Mouse (Mus musculus): ENCODE results near the gene Ppard. TPM values are rescaled to one million over a fixed set of nuclear protein-coding genes. Genes with fewer than 3 reads are reported as not detected.

The Ppard gene
- total RNA-seq, 2 experiments from 2014 or later: 70.6 to 70.7 TPM

DNA sequence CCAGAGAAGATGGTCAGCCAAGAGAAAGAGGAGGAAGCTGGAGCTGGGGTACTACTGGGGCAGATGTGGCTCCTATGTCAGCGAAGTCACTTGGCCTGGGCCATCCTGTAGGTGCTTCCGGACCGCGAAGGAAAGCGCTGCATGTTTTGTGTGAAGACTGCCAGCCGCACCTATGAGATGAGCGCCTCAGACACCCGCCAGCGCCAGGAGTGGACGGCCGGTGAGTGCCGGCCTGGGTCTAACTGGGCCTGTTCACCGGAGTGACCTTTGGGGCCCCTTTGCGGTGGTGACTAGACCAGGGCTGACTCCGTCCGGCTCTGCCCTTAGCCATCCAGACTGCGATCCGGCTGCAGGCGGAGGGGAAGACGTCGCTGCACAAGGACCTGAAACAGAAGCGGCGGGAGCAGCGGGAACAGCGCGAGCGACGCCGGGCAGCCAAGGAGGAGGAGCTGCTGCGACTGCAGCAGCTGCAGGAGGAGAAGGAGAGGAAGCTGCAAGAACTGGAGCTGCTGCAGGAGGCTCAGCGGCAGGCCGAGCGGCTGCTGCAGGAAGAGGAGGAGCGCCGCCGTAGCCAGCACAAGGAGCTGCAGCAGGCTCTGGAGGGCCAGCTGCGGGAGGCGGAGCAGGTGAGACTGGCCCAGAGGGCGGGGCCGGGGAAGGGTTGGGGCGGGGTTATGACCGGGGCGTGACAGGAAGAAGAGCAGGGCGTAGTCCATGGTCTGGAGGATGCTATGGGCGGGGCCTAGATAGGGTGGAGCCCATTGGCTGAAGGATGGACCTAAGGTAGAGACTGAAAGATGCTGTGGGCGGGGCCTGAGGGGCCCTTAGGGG is 8.7 kb upstream of the Ppard start:
- peak; percentile 80 to 83 for DNase-seq (ENCODE audit: low spot score in 2 of 2)

DNA sequence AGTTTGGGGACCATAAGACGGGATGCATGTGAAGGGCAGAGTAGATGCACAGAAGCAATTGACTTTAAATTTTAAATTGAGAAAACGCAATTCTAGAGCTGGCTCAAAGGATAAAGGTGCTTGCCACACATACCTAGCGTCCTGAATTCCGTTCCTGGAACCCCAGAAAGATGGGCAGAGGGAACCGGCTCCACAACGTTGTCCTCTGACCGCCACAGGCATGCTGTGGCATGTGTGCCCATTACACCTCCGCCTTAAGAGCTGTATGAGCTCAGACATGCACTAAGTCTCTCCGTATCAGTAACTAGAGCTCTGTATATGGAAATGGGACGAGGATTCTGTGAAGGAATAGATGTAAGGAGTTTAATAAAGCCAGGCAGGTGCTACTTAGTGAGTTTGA is 7.9 kb upstream of the Ppard start:
- DNase-seq (ENCODE audit: low spot score in 2 of 2): no peak

DNA sequence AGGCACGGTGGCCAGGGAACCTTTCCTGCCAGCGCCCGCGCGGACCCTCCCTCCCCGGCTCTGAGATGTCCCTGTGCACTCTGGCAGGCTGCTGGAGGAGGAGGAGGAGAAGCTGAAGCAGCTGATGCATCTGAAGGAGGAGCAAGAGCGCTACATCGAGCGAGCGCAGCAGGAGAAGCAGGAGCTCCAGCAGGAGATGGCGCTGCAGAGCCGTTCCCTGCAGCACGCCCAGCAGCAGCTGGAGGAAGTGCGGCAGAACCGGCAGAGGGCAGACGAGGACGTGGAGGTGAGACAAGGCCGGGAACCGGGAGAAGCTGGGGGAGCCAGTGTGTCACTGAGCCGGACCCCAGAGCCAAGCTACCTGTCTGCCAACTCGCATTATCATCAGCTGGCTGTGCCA is 6.5 kb upstream of the Ppard start:
- DNase-seq (ENCODE audit: low spot score in 2 of 2): peak; percentile 89 to 91

DNA sequence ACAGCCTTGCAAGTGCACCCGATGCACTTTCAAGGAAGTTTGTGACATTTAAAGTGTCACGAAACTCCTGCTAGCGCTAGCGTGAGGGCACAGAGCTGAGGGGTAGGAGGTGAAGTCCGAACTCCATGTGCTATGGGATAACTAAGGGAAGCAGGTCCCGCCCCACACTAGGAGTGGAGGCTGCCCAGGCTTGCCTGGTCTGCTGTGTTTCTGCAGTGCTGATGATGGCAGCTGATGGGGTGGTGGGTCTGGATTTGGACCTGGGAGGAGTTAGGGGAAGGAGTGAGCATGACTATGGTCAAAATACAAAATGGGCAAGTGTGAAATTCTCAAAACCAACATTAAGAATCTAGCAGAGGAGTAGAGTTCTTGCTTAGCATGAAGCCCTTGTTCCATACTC is 2.0 kb upstream of the Ppard start:
- no peak for DNase-seq (ENCODE audit: low spot score in 2 of 2)

- DNase-seq (ENCODE audit: low spot score in 2 of 2): no peak
Observed at GRCm38 (mm10) chr17:28231026-28231736, 1.3 kb upstream of the Ppard start.

- no peak for DNase-seq (ENCODE audit: low spot score in 2 of 2)
Observed at GRCm38 (mm10) chr17:28233091-28233731, 711 bp downstream of the Ppard start.

GRCm38 (mm10) chr17:28234641-28235040 is 2.1 kb downstream of the Ppard start:
- no peak for DNase-seq (ENCODE audit: low spot score in 2 of 2)

- DNase-seq (ENCODE audit: low spot score in 2 of 2): no peak
Observed at GRCm38 (mm10) chr17:28235982-28236635, 3.6 kb downstream of the Ppard start.

DNA sequence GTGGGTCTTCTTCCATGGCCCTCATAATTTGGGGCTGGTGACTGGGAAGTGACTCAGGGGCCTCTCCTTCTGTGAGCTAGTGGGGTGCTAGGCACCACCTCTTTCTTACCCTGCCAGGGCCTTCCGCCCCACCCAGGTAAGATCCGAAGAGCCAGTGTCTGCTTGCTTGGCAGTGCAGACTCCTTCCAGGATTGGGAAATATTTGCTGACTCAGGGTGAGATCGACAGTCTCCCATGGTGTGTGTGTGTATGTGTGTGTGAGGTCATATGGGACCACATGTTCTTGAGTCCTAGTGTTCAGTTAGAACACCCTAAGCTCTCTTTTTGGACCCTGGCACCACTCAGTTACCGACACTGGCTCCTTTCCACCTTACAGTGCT is 4.1 kb downstream of the Ppard start:
- no peak for DNase-seq (ENCODE audit: low spot score in 2 of 2)

GRCm38 (mm10) chr17:28237362-28237761 is 4.9 kb downstream of the Ppard start:
- DNase-seq (ENCODE audit: low spot score in 2 of 2): no peak

DNA sequence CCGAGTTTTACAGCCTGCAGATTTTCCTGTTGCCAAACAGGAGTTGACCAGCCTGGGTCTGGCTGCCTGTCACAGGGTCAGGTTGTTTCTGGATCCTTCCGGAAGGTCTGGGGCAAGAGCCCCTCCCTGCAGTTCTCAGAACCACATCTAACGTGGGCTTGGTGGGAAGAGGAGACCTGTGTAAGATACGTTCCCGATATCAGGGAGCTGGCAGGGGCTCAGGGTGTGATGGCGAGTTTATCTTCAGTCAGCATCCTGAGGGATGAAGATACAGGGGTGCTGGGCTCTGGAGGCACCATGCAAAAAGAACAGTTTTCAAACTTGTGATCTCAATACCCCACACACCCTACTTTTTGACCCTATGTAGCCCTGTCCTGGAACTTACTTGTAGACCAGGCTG is 5.4 kb downstream of the Ppard start:
- DNase-seq (ENCODE audit: low spot score in 2 of 2): no peak

DNA sequence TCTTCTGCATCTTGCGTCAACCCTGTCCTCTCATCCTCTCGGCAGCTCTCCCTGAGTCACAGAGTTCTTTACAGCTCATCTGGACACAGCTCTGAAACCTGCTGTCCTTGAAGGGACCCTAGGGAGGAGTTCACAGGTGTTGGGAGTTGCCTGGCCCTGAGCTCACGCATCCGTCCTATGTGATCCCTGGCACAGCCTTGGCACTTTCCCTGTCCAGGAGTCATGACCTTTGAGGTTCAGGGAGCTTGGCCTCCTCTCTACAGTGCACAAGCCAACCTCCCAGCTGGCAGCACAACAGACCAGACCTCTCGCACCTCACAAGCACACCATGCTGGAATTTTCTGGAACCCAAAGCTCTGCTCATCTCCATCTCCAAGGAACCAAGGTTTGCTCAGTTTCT is 8.3 kb downstream of the Ppard start:
- DNase-seq (ENCODE audit: low spot score in 2 of 2): no peak

GRCm38 (mm10) chr17:28242296-28242695 is 9.8 kb downstream of the Ppard start:
- DNase-seq (ENCODE audit: low spot score in 2 of 2): no peak

DNA sequence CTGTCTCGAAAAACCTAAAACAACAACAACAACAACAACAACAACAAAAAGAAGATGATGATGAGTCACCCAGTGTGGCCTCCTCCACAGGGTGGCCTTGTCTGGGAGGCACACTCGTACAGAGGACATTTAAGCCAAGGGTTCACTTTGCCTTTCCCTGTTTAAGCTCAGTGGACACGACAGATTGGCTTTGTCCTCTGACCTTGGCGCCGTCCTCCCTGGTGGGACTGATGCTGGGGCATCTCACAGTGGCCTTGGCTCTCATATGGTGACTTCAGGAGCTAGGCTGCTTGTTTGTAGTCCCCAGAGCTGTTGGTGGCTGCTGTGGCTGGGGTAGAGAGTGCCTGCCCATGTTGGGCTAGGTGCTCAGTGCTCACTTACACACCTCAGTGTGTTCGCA is 11.7 kb downstream of the Ppard start:
- DNase-seq (ENCODE audit: low spot score in 2 of 2): no peak

GRCm38 (mm10) chr17:28244714-28245113 is 12.2 kb downstream of the Ppard start:
- DNase-seq (ENCODE audit: low spot score in 2 of 2): no peak

GRCm38 (mm10) chr17:28246640-28247039 is 14.1 kb downstream of the Ppard start:
- no peak for DNase-seq (ENCODE audit: low spot score in 2 of 2)

- DNase-seq (ENCODE audit: low spot score in 2 of 2): no peak
Observed at GRCm38 (mm10) chr17:28247613-28248012, 15.1 kb downstream of the Ppard start.

GRCm38 (mm10) chr17:28249062-28249461 is 16.6 kb downstream of the Ppard start:
- DNase-seq (ENCODE audit: low spot score in 2 of 2): no peak

GRCm38 (mm10) chr17:28251579-28252280 is 19.2 kb downstream of the Ppard start:
- no peak for DNase-seq (ENCODE audit: low spot score in 2 of 2)

DNA sequence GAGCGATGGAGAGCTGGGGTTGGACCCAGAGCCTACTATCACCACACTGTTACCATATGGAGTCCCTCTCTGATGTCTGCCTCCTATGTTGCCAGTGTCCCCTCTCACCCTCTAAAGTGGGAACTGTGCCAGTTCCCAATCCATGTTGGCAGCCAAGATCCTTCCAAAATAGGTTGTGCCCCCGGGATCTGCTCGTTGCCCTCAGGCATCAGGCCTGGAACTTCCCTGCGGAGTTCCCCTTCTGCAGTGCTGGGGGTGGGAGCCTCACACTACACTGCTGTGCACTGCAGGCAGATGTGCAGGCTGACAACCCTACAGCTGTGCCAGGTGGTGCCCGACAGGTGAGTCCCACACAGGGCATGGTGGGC is 19.8 kb downstream of the Ppard start:
- no peak for DNase-seq (ENCODE audit: low spot score in 2 of 2)

- DNase-seq (ENCODE audit: low spot score in 2 of 2): no peak
Observed at GRCm38 (mm10) chr17:28253216-28253615, 20.7 kb downstream of the Ppard start.

Data from adrenal gland, adult 18-20 months (tissue).